Mouse (Mus musculus): Measurements from ENCODE around the gene Mettl6. TPM values are rescaled to one million over a fixed set of nuclear protein-coding genes. Genes with fewer than 3 reads are reported as not detected.

Gene Mettl6
- 35.1 and 42.1 TPM in 2 replicates for polyA plus RNA-seq (2015; fragmentation: Nextera tagmentation; extraction: Ambion mirVana)

DNA sequence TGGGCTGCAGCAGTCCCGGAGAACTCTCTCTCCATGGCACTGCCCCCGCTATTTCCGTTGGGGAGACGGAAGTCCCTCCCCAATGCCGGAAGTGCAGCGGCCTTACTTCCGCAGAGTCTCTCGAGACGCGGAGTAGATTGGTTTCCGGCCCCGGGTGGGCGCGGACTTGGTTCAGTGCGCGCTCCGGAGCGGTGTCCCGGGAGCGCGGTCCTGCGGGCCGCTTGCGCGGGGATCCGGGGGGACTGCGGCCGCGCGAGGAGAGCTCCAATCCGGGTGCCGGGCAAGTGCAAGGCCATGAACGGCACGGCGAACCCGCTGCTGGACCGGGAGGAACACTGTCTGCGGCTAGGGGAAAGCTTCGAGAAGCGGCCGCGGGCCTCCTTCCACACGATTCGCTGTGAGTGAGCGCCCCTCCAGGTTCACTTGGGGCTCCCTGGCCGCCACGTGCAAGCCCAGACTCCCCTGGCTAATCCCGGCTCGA is at the start of gene Mettl6:
Gene Mettl6 (minus strand): TSS at position 66 of the 481 bp plus-strand sequence.

DNA sequence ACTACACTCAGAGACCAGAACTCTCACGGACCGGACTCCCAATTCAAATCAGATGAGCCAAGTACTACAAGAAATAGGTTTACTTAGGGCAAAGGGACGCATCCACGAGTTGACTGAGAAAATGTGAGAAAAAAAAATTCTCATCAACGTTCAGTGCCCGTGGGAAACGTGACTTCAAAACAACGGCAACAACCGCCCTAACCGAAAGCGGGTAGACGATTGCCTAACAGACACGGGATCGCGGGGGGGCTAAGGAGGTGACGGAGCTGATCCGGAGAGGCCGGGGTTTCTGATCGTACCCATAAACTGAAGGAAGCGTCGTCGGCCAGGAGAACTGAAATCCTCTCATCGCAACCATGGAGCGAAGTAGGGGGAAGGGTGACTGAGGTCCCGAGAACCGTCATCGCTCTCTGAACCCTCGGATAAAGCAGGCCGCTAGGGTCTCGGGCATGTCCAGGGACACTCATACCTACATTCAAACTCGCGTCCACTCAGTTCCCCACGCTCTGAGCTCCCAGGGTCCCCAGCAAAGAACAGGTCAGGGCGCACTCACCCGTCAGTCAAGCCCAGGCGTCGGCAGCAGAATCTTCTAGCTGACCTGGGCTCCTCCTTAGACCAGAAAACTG is 378 bp downstream of the Mettl6 start, which contains the start of gene Eaf1:
Gene Eaf1 (plus strand): TSS at position 51 of the 626 bp plus-strand sequence.

DNA sequence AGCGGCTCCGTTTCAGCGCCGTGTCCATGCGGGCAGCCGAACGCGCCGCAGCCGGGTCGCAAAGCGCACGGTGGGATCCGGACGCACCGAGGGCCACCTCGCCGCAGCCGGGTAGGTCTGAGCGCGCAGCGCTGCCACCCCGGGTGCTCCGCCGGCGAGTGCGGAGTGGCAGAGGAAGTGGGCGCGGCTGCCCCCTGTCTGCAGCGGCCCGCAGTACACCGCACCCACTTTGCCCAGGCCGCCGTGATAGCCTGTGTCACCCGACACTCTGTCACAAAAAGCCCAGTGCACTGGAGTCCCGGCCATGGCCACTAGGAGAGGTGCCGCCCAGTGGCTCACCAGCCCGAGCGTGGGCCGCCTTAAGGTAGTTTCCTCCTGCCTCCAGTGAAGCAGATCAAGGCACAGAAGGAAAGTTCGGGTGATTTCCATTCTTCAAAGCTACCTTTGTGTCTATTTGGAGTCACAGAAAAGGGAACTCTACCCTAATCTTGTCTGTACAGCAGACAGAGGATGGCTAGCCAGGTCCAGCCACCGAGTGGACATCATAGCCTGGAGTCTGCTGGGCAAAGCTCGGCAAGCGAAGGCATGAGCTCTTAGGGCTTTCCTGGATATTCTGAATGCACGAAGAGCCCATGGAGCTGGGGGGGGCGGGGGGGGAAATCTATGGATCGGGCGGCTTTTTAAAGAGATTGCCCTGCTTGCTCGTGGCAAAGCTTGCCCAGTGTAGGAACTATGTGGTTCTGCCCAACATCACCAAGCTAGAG is 58.7 kb downstream of the Mettl6 start, which contains the start of gene Sh3bp5:
Gene Sh3bp5 (minus strand): TSS at position 149 of the 764 bp plus-strand sequence.

Other genes with a start within 250 kb of the Mettl6 start
- 12.6 and 13.1 TPM in 2 replicates for gene Phf7, start 243.7 kb downstream of the Mettl6 start, polyA plus RNA-seq (2015; fragmentation: Nextera tagmentation; extraction: Ambion mirVana)
- gene Bap1, start 243.6 kb downstream of the Mettl6 start, polyA plus RNA-seq (2015; fragmentation: Nextera tagmentation; extraction: Ambion mirVana): 29.7 and 30.1 TPM in 2 replicates
- gene Dnah1, start 171.1 kb downstream of the Mettl6 start, polyA plus RNA-seq (2015; fragmentation: Nextera tagmentation; extraction: Ambion mirVana): 1.5 and 1.7 TPM in 2 replicates
- 25.9 and 26.1 TPM in 2 replicates for gene Capn7, start 158.4 kb downstream of the Mettl6 start, polyA plus RNA-seq (2015; fragmentation: Nextera tagmentation; extraction: Ambion mirVana)
- gene Sh3bp5, start 59.0 kb downstream of the Mettl6 start, polyA plus RNA-seq (2015; fragmentation: Nextera tagmentation; extraction: Ambion mirVana): 38.0 and 40.1 TPM in 2 replicates
- 11.2 and 11.9 TPM in 2 replicates for gene Eaf1, start 641 bp downstream of the Mettl6 start, polyA plus RNA-seq (2015; fragmentation: Nextera tagmentation; extraction: Ambion mirVana)
- 0.28 and 0.37 TPM in 2 replicates for gene Colq, start 96.3 kb upstream of the Mettl6 start, polyA plus RNA-seq (2015; fragmentation: Nextera tagmentation; extraction: Ambion mirVana)
- 1.4 TPM in 1 of 2 replicates, not detected in the other for gene Gm49387, start 145.8 kb upstream of the Mettl6 start, polyA plus RNA-seq (2015; fragmentation: Nextera tagmentation; extraction: Ambion mirVana)
- 20.4 and 21.7 TPM in 2 replicates for gene Btd, start 146.0 kb upstream of the Mettl6 start, polyA plus RNA-seq (2015; fragmentation: Nextera tagmentation; extraction: Ambion mirVana)
- gene Hacl1, start 146.2 kb upstream of the Mettl6 start, polyA plus RNA-seq (2015; fragmentation: Nextera tagmentation; extraction: Ambion mirVana): 11.1 and 11.9 TPM in 2 replicates

Measured in urinary bladder, postnatal 0 days (tissue).